Mouse (Mus musculus) kidney, adult 2 months (tissue): ENCODE results near the gene Ube2b.

Source experiments
- CTCF ChIP-seq: fragments of 200-500 bp; conservative IDR thresholded peaks from 2 replicates; pipeline ENCODE4 v1.5.1; 2011; ENCODE audit warnings: low read depth, mild to moderate bottlenecking, control low read depth, low read length, moderate library complexity, mixed read lengths; ENCODE audit not compliant: insufficient read depth, insufficient read length
- POLR2A ChIP-seq: fragments of 200-500 bp; IDR thresholded peaks from one replicate; pipeline ENCODE4 v1.6.1; 2011; ENCODE audit warnings: low read depth, low read length, control low read depth

DNA sequence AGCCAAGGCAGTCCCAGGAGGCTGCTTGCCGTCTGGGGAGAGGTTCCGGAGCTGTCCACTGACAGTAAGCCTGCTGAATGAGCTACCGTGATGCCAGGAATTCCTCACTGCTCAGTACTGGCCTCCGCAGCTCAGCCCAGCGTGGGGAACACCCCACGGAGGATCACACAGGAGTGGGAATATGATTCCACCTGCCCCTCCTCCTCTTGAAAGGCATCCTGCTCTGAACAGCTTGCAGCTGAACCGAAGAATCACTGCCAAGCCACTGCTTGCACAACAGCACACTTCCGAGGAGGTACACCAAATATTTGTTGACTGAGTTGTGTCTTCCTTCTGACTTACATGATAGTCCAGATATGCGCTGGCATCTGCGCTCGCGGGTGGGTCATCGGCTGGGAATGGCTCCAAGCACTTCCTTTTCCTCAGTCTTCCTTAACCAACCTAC is 60.0 kb downstream of the Ube2b start:
- TF ChIP-seq CTCF = no peak
- TF ChIP-seq POLR2A = no peak
